Mouse (Mus musculus): ENCODE results near the gene Tap2.

Gene Tap2

GRCm38 (mm10) chr17:34203444-34203843 lies at the start of gene Tap2:
Gene Tap2, plus strand, starts transcription at chr17:34203527.
- no peak for DNase-seq (ENCODE audit: extremely low spot score, low spot score)

- DNase-seq (ENCODE audit: extremely low spot score, low spot score), result no peak
Measured at GRCm38 (mm10) chr17:34155534-34155933, 47.8 kb upstream of the Tap2 start.

- no peak for DNase-seq (ENCODE audit: extremely low spot score, low spot score)
Measured at GRCm38 (mm10) chr17:34164202-34164895, 39.0 kb upstream of the Tap2 start.

- no peak for DNase-seq (ENCODE audit: extremely low spot score, low spot score)
Measured at GRCm38 (mm10) chr17:34165033-34165730, 38.1 kb upstream of the Tap2 start.

GRCm38 (mm10) chr17:34169279-34169678 lies 34.0 kb upstream of the Tap2 start:
- DNase-seq (ENCODE audit: extremely low spot score, low spot score), result peak; percentile 31

- no peak for DNase-seq (ENCODE audit: extremely low spot score, low spot score)
Measured at GRCm38 (mm10) chr17:34170487-34170876, 32.8 kb upstream of the Tap2 start.

GRCm38 (mm10) chr17:34170877-34171498 lies 32.3 kb upstream of the Tap2 start:
- peak; percentile 78 for DNase-seq (ENCODE audit: extremely low spot score, low spot score)

- no peak for DNase-seq (ENCODE audit: extremely low spot score, low spot score)
Measured at GRCm38 (mm10) chr17:34172528-34172927, 30.8 kb upstream of the Tap2 start.

GRCm38 (mm10) chr17:34174075-34174474 lies 29.3 kb upstream of the Tap2 start:
- no peak for DNase-seq (ENCODE audit: extremely low spot score, low spot score)

- no peak for DNase-seq (ENCODE audit: extremely low spot score, low spot score)
Measured at GRCm38 (mm10) chr17:34177179-34177578, 26.1 kb upstream of the Tap2 start.

GRCm38 (mm10) chr17:34179019-34179418 lies 24.3 kb upstream of the Tap2 start:
- no peak for DNase-seq (ENCODE audit: extremely low spot score, low spot score)

GRCm38 (mm10) chr17:34179913-34180859 lies 23.1 kb upstream of the Tap2 start:
- DNase-seq (ENCODE audit: extremely low spot score, low spot score), result no peak

- DNase-seq (ENCODE audit: extremely low spot score, low spot score), result no peak
Measured at GRCm38 (mm10) chr17:34183564-34184219, 19.6 kb upstream of the Tap2 start.

GRCm38 (mm10) chr17:34185526-34185925 lies 17.8 kb upstream of the Tap2 start:
- DNase-seq (ENCODE audit: extremely low spot score, low spot score), result no peak

- DNase-seq (ENCODE audit: extremely low spot score, low spot score), result no peak
Measured at GRCm38 (mm10) chr17:34186885-34187260, 16.5 kb upstream of the Tap2 start.

- DNase-seq (ENCODE audit: extremely low spot score, low spot score), result peak; percentile 91
Measured at GRCm38 (mm10) chr17:34187261-34187916, 15.9 kb upstream of the Tap2 start, which contains the start of the genes Tap1 and Psmb9. Gene Tap1, plus strand, starts transcription at chr17:34187553. Gene Psmb9, minus strand, starts transcription at chr17:34187764.

GRCm38 (mm10) chr17:34188010-34188409 lies 15.3 kb upstream of the Tap2 start:
- peak; percentile 29 for DNase-seq (ENCODE audit: extremely low spot score, low spot score)

GRCm38 (mm10) chr17:34188986-34189385 lies 14.3 kb upstream of the Tap2 start:
- DNase-seq (ENCODE audit: extremely low spot score, low spot score), result no peak

- no peak for DNase-seq (ENCODE audit: extremely low spot score, low spot score)
Measured at GRCm38 (mm10) chr17:34192852-34193251, 10.5 kb upstream of the Tap2 start.

GRCm38 (mm10) chr17:34193468-34193867 lies 9.9 kb upstream of the Tap2 start:
- DNase-seq (ENCODE audit: extremely low spot score, low spot score), result no peak
